Mouse (Mus musculus) Muller cell, postnatal 12 days (primary cell): Measurements from ENCODE around the gene Apex1.
"Not testable (repeated sequence)": the region's sequence is repeated elsewhere in the genome, so short reads cannot be mapped to it uniquely, and the experiment has no call there.

Experiments
- DNase-seq: peaks from one replicate; pipeline ENCODE4 v3.0.0-alpha.2; 2015; ENCODE audit errors: inconsistent ontology term

Gene Apex1

DNA sequence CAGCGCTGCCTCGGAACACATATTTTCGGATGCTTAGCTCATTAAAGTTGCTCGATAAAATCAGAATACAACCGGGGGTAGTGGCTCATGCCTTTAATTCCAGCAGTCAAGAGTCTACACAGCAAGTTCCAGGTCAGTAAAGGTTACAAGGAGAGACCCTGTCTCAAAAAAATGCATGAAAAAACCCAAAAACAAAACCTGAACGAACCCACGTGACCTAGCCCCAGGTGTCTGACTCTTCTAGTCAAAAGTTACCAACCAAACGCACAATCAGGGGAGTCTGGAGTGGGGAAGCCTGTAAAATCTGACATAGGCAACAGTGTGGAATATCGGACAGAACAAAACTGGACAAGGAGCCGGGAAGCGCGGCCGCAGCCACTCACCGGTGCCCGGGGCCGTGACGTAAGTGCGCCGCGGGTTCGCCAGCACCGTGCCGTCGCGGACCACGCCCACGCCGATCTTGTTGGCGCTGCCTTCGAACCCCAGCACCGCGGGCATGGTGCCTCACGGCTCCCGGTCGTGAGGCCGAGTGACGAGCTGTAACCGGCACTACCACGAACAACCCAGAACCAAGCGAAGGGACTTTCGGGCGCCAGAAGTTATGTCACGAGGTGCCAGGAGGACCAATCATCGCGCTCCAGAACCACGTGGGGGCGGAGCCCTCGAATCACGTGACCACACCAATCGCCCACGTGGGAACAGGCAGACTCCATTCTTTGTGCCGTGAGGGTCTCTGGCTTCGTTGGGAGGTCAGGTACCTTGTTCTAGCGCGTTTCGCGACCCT is at the start of gene Apex1, which contains the start of gene Osgep:
Gene Apex1 (plus strand): TSS at position 688 of the 784 bp plus-strand sequence.
Gene Osgep (minus strand): TSS at position 613 of the 784 bp plus-strand sequence.
- peak; percentile 97 for DNase-seq

DNA sequence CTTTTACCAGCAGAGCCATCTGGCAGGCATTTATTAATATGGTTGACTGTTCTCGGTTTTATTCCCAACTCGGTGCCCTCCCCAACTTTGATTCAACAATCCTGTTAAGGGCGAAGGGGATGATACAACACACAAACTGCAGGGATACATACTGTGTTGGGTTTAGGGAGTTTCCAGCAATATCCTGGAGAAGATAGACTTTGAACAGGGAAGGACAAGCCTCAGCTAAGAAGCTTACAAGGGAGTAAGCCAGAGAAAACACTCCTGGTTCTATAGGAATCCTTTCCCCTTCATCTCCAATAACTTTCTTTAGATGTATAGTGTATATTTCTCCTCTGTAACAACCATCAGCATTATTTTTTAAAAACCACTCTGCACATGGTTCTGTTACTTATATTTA is 49.6 kb upstream of the Apex1 start:
- no peak for DNase-seq

DNA sequence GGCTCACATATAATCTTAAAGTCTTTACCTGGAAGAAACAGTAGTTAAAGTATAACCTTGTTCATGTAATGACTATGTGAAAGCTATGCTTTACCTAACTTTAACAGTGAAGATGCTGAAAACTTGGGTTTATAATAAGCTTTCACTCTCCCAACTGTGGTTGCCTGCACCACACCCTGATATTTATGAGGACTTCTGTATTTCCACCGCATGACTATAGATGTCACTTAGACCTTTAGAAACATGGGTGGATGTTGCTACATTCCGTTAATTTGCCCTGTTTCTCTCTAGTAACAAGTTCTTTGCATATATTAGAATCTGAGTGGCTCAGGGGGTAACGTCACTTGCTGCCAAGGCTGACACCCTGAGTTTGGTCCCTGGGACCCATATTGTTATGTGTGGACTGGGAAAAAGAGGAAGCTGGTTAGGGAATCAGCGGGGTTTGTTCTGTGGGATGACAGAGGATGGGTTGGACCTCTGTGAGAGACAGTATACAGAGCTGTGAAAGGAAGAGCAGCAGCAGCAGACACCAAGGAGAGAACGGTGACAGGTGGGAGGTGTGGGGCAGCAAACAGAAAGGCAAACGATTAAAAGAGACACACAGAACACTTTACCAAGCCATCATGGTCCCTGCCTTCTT is 49.1 kb upstream of the Apex1 start:
- no peak for DNase-seq

DNA sequence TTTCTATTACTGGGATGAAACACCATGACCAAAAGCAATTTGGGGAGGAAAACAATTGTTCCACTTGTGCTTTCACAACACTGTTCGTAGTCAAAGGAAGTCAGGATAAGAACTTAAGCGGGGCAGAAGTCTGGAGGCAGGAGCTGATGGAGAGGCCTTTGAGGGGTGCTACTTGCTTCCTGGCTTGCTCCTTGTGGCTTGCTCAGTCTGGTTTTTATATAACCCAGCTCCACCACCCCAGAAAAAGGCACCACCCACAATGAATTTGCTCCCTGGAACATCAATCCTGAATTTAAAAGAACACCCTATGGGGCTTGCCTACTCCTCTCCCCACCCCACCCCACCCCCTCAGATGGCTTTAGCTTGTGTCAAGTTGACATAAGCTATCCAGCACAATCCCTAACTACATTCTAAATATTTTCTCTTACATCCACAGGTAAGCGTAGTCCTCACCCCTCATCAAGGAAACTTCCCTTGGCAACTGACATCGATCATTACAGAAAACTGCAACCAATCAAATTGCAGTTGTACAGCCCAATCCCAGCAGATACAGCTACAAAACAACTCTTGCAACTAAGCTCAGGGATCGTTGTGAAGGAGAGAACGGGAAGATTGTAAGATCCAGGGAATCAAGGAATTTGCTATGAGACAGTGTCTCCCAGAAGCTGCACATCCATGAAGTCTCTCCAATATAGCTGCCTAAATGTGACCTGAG is 48.4 kb upstream of the Apex1 start:
- no peak for DNase-seq

DNA sequence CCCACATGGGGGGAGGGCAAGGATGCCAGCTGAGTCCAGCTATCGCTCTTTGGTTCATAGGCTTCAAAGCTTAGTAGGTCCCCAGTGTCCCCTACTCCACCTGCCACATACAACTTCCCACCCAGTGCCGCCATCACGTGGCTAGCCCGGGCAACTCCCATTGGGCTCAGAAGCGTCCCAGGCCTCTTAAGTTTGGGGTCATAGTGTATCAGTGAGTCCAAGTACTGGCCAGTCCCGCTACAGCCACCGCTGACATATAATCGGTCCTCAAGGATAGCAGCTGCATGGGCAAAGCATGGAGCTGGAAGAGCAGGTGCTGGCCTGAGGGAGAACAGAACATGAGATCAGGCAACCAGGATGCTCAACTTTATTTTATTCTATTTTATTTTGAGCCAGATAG is 33.1 kb upstream of the Apex1 start:
- DNase-seq: no peak

DNA sequence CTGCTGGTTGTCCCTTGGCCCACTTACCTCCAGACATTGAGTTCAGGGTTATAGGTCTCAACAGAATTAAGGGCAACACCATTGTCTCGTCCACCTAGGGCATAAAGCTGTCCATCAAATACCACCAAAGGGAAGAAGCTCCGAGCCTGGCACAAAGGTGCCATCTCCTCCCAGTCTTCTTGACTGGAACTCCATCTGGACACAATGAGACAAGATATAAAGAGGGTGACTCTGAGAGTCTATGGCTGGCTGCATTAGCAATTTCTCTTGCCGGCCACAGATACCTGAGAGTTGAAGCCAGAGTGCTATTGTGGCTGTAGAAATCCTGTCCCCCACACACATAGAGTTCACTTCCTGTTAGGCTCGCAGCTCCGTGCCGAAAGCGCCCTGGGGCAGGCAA is 32.7 kb upstream of the Apex1 start:
- no peak for DNase-seq

DNA sequence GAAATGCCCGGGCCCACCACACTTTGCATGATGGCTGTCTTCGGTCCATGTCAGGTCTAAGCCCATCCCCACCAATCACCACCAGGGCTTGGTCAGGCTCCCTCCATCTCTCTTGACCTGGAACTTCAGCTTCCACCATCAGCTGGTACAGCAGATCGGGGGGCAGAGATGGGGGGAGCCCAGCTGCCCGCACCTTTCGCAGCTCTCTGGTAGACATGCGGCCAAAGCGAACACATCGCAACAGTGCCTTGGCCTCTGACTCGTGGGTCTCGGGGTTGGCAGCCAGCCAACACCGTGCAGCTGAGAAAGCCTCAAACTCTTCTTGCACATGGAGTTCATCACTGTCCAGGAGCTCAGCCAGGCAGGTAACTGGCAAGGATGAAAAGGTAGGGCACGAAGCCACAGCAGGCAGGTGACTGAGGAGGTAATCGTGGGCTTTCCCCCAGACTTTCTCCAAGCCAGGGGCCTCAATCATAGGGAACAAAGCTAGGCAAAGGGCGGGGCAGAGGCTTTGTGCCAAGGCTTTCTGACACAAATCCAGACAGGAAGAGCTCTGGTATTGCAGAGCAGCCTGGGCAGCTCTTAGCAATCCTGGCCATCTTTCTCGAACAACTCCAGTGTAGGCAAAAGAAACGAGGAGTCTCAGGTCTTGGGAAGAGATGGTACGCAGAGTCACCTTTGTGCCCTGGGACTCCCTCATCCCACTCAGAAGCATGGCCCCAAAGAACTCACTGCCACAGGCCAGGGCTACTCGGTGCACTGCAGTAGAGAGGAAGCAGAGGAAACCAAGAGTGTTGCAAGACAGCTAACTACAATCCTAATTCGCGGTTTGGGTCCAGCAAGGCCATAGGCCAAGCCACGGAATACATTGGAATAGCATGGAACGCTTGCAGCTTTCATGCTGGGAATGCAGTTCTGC is 32.0 kb upstream of the Apex1 start:
- DNase-seq: no peak

DNA sequence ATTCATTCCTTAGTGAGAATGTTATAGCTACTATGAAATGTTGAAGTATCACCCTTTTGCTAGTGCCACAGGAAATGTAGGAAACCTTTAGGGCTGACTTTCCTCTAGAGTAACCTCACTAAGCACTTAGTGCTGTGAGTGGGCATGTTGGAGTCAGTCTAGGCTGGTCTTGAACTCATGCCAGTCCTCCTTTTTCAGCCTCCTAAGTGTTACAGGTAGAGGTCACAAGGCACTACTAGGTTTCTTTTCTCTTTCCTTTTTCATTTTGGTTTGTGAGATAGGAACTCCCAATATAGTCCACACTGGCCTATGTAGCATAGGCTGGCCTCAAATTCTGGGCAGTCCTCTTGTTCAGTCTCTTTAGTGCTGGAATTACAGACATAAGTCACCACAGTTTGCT is 29.4 kb upstream of the Apex1 start:
- no peak for DNase-seq

DNA sequence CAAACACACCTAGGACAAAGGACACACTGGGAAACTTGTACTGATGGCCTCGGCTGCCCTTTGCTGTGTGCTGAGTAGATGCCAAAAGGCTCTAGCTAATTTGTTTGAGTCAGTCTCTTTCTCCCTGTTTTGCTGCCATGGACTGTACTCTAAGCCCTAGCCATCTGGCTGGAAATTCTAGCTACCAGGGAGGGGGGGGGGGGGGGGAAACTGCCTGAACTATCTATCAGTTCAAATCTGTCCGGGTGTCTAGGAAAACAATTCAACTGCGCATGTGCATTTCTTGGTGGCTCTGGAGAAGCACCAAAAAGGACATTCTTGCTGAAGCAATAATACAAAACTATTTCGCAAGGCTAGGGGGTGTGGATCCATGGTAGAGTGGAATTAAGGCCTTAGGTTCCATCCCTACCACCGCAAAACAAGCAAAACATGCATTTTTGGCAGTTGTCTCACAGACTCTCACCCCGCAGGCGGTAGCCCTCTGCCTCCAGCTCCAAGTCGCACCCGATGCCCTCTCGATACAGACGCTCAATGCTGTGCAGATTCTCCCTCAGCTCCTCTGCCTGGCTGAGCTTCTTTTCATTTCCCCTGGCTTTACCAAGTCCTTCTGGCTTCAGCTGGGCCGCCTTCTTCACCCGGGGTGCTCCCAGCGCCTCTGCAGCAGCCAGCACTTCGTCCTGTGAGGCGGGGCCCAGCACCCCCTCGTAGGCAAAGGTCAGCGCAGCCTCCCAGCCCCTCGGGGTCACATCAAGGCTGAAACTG is 28.6 kb upstream of the Apex1 start:
- peak; percentile 85 for DNase-seq

DNA sequence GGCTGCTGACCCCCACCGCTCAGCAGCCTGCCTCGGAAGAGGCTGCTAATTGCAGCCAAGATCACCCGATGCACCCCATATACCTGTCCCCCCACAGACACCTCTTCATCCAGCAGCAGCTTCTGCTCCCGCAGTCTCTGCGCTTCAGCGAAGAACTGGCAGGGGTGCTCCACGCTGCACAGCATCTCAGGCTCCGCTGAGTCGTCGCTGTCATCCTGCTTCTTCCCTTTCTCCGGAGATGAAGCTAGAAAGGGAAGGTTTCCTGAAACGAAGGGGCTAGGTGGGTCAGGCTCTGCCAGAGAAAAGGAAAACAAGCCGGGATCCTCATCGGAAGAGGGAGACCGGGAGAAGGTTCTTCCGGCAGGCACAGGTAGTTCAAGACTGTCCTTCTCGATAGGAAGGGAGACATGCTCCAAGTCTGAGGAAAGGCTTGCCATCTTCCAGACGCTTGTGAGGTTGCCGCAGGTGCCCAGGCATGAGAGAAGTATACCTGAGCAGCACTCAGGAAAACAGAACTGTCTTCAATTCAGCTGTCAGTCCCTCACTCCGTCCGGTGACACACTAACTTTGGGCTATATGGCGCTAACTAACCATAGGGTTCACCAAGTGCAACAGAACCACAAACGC is 27.9 kb upstream of the Apex1 start:
- DNase-seq: no peak

DNA sequence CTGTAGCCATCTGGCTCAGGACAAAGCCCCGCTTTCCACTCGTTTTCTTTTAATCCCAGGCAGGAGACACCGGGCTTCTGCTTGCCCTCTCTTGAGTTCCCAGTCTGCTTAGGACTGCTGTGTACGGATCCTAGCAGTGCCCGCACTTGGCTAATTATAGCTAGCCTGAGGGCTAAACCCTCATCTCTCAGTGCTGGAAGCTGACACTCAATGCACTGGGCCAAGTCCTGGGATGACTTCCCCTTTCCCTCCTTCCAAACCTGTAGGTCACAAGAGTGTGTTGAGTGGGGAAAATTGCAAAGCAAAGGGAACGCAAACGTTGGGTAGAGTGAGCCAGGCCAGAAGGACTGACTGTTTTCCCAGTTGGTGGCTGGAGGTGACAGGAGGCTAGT is 27.4 kb upstream of the Apex1 start, which contains the start of gene Klhl33:
Gene Klhl33 (minus strand): TSS at position 134 of the 392 bp plus-strand sequence.
- no peak for DNase-seq

DNA sequence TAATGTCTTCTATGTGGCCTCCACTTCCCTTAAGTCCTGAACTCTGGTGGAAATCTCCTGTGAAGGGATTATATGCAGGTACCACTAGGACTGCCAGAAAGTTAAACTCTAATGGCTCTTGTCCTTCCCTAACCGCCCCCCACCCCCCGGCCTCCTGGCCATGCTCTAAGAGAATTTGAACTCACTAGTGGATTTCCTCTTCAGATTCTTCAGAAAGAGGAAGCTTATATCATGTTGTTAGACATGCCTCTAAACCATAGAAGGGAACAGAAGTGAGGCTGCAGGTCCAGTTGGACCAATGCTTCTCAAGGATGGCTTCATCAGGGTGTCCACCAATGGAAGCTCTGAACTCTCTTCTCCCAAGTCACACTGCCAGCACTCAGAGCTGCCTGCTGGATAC is 26.8 kb upstream of the Apex1 start:
- DNase-seq: not testable (repeated sequence)

DNA sequence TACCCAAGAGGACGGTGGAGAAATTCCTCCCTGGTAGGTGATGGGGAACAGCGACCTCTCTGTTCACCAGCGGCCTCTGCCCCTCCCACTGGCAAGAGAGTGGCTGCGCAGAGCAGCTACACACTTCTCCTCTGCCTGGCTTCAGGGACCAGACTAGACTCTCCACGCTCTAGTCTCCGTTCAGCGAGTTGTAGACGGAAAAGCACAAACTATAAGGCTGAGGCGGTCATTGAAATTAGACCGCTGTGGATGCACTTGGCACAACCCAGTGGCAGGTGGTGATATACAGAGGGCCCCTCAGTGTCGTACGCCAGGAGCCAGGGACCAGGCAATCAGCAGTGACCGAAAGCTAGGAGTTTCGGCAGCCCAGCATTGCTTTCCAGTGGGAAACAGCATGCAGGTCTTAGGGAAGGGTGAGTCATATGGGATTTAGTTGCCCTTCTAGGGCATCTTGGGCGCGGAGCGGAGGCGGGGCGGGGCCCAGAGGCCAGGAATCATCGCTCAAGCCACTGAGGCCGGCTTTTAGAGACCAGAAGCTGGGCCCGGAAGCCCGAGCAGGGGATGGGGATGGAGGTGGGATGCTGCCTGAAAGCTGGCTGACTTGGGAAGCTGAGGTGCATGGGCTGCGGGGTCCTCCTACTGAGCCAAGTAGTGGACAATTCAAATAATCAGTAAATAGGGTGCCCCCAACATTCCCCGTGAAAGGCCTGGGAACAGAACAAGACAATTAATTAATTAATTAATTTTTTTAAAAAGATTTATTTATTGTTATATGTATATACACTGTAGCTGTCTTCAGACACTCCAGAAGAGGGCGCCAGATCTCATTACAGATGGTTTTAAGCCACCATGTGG is 20.6 kb upstream of the Apex1 start:
- DNase-seq: peak; percentile 72

DNA sequence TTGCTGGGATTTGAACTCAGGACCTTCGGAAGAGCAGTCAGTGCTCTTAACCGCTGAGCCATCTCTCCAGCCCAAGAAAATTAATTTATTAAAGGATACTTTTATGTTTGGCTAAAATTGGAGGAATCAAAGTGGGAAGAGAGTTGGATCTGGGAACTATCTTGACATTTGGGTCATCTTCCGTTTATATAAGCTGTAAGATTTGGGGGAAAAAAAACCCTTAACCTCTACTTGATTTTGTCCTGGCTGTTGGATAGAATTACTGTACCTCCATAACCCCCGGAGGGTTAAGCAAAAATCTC is 20.0 kb upstream of the Apex1 start:
- DNase-seq: no peak

DNA sequence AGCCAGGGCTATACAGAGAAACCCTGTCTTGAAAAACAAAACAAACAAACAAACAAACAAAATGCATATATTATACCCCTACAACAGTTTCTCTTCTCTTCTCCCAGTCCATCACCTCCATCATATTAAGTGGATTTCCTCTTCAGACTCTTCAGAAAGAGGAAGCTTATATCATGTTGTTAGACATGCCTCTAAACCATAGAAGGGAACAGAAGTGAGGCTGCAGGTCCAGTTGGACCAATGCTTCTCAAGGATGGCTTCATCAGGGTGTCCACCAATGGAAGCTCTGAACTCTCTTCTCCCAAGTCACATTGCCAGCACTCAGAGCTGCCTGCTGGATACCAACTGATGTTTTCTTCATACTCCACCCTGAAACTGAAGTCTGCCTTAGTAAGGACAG is 19.4 kb upstream of the Apex1 start:
- DNase-seq: not testable (repeated sequence)

DNA sequence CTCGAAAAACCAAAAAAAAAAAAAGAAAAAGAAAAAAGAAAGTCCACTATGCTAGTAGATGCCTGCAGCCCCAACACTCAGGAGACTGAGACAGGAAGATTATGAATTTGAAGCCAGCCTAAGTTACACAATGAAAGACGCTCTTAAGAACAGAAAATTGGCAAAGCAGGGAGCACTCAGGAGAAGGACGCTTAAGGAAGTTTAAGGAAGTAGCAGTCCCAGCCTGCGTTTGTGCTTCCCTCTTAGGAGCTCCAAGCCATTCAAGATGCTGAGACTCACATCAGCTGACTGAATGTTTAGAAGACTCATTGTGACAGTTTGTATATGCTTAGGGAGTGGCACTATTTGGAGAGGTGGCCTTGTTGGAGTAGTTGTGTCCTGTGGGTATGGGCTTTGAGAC is 16.6 kb upstream of the Apex1 start:
- DNase-seq: no peak

DNA sequence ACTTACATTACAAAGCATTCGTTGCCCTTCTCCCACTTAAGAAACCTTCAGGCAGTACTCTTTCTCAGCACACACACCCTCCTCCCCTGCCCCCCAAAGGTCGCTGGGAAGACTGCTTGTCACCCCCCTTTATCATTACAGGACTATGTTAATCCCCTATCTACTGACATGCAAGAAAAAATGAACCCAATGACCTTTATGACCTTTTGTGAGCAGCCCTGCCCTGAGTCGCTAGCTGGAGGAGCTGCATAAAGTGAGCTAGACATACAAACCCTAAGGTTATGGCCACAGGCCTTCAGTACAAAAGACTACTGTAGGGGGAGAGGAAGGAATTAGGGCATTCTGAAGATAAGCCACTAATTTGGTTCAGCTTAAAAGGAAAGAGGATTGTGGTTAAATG is 13.4 kb upstream of the Apex1 start:
- no peak for DNase-seq

DNA sequence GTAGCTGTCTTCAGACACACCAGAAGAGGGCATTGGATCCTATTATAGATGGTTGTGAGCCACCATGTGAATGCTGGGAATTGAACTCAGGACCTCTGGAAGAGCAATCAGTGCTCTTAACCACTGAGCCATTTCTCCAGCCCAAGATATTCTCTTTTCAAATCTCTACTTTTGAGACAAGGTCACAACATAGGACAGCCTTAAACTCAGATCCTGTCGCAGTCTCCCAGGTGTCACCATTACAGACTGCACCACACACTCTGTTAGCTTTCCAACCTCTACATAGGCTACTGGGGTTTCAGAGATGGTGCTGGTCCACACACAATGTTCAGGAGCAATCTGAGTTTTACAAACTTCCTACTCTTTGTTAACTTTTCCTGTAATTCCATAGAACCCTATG is 1.3 kb upstream of the Apex1 start:
- not testable (repeated sequence) for DNase-seq

DNA sequence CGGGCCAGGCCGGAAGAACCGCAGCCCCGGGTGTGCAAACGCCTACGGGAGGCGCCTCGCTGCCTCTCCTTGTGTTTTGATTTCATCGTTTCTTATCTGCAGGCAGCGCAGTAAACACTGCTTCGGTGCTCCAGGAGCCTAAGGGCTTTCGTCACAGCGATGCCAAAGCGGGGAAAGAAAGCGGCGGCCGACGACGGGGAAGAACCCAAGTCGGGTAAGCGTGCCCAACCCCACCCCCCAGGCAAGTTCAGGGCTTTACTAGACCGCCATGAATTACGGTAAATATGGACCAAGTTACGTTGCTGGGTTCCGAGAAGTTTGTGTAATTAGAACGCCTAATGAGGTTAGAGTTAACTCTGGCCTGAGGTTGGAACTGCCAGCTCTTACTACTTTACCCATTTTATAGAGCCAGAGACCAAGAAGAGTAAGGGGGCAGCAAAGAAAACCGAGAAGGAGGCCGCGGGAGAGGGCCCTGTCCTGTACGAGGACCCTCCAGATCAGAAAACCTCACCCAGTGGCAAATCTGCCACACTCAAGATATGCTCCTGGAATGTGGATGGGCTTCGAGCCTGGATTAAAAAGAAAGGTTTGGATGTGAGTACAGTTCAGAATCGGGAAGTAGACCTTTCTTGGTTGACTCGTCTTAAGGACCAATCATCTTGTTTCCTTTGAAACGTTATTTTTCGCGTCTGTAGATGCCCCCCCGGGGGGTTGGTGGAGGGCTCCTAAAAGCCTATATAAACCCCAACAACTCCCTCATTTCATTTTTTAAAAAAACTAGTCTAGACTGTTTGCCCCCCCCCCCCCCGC is 548 bp downstream of the Apex1 start:
- no peak for DNase-seq
